Mouse (Mus musculus): Measurements from ENCODE around the gene Ttbk1. TPM values are rescaled to one million over a fixed set of nuclear protein-coding genes. Genes with fewer than 3 reads are reported as not detected.

Ttbk1 gene
- polyA plus RNA-seq, 1 experiment from 2014 or later = 6.2 TPM

- no peaks in the 10 kb centered on the region for H3K27me3 ChIP-seq (ENCODE audit: control insufficient read depth, insufficient read depth, low read length)
- peaks cover 7% of the 10 kb centered on the region for H3K36me3 ChIP-seq (ENCODE audit: control insufficient read depth, insufficient read depth, low read length)
- ATAC-seq (ENCODE audit: low FRiP score, low TSS enrichment) = no peak
- H3K27ac ChIP-seq (replicated peaks; ENCODE audit: low read depth, low read length) = no peak overlapping the region
- no peak overlapping the region for H3K4me2 ChIP-seq (ENCODE audit: low read length)
- no peak overlapping the region for H3K9ac ChIP-seq (replicated peaks; ENCODE audit: low read length)
- no peaks in the 10 kb centered on the region for H3K9me3 ChIP-seq (ENCODE audit: control insufficient read depth, low read length)
- H3K4me3 ChIP-seq (replicated peaks; ENCODE audit: low read depth, low read length) = no peak overlapping the region
- H3K4me1 ChIP-seq (ENCODE audit: control insufficient read depth, insufficient read depth, low read length) = no peaks in the 10 kb centered on the region
- DNase-seq = no peak
Measured at GRCm38 (mm10) chr17:46419717-46420116, 67.8 kb downstream of the Ttbk1 start.

DNA sequence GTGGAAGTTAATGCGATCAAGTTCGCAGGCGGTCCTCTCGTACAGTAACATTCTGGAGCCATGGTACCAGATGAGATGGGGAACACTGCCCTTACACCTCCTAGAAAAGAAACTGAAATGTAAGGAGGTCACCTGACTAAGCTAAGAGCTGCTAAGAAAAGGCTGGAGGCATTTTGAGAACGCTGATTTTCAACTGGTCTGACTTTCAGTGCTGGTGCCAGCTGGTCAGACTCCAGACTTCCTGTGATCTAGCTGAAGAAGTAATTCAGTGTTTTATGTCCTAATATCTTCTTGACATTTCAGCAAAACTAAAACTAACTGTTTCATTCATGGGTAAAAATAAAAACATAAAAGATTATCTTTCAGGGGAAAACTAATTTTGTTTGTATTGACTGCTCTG, 68.8 kb downstream of the Ttbk1 start:
- WGBS = 66% methylated on average over 5 of the region's 5 CpGs
- Histone ChIP-seq H3K9me3 (ENCODE audit: control insufficient read depth, low read length) (no peaks in the 10 kb centered on the region), H3K27me3 (ENCODE audit: control insufficient read depth, insufficient read depth, low read length) (no peaks in the 10 kb centered on the region), H3K9ac (replicated peaks; ENCODE audit: low read length) (no peak overlapping the region), H3K36me3 (ENCODE audit: control insufficient read depth, insufficient read depth, low read length) (peaks cover 16% of the 10 kb centered on the region), H3K4me2 (ENCODE audit: low read length) (no peak overlapping the region), H3K4me3 (replicated peaks; ENCODE audit: low read depth, low read length) (no peak overlapping the region), H3K4me1 (ENCODE audit: control insufficient read depth, insufficient read depth, low read length) (no peaks in the 10 kb centered on the region), H3K27ac (replicated peaks; ENCODE audit: low read depth, low read length) (no peak overlapping the region)
- ATAC-seq (ENCODE audit: low FRiP score, low TSS enrichment) = no peak
- no peak for DNase-seq

DNA sequence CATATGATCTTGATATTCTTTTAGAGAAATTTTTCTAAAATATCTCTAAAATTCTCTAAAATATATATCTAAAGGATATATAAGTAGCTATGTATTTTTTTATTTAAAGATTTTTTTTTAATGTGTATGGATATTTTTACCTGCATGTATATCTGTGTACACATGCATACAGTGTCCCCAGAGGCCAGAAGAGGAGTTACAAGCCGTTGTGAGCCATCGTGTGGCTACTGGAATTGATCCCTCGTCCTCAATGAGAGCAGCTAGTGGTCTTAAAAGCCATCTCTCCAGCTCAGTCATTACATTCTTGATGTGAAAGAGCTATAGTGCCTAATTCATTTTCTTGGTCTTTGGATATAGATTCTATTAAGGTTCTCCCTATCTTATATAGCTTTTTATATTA, 79.0 kb downstream of the Ttbk1 start:
- Histone ChIP-seq H3K9ac (replicated peaks; ENCODE audit: low read length) (no peak overlapping the region), H3K27me3 (ENCODE audit: control insufficient read depth, insufficient read depth, low read length) (no peaks in the 10 kb centered on the region), H3K4me1 (ENCODE audit: control insufficient read depth, insufficient read depth, low read length) (no peaks in the 10 kb centered on the region), H3K9me3 (ENCODE audit: control insufficient read depth, low read length) (no peaks in the 10 kb centered on the region), H3K27ac (replicated peaks; ENCODE audit: low read depth, low read length) (no peak overlapping the region), H3K4me2 (ENCODE audit: low read length) (no peak overlapping the region), H3K4me3 (replicated peaks; ENCODE audit: low read depth, low read length) (no peak overlapping the region), H3K36me3 (ENCODE audit: control insufficient read depth, insufficient read depth, low read length) (peaks cover 88% of the 10 kb centered on the region)
- no peak for ATAC-seq (ENCODE audit: low FRiP score, low TSS enrichment)
- WGBS = 31% methylated on average over 3 of the region's 3 CpGs
- peak; percentile 58 for DNase-seq

GRCm38 (mm10) chr17:46394631-46395030, 92.8 kb downstream of the Ttbk1 start:
- no peak overlapping the region for H3K27ac ChIP-seq (replicated peaks; ENCODE audit: low read depth, low read length)
- no peaks in the 10 kb centered on the region for H3K4me1 ChIP-seq (ENCODE audit: control insufficient read depth, insufficient read depth, low read length)
- no peaks in the 10 kb centered on the region for H3K27me3 ChIP-seq (ENCODE audit: control insufficient read depth, insufficient read depth, low read length)
- no peak for ATAC-seq (ENCODE audit: low FRiP score, low TSS enrichment)
- WGBS = 95% methylated on average over 1 of the region's 1 CpGs
- no peak for DNase-seq
- H3K9ac ChIP-seq (replicated peaks; ENCODE audit: low read length) = no peak overlapping the region
- H3K4me3 ChIP-seq (replicated peaks; ENCODE audit: low read depth, low read length) = no peak overlapping the region
- no peaks in the 10 kb centered on the region for H3K9me3 ChIP-seq (ENCODE audit: control insufficient read depth, low read length)
- H3K4me2 ChIP-seq (ENCODE audit: low read length) = no peak overlapping the region
- H3K36me3 ChIP-seq (ENCODE audit: control insufficient read depth, insufficient read depth, low read length) = peaks cover 62% of the 10 kb centered on the region

DNA sequence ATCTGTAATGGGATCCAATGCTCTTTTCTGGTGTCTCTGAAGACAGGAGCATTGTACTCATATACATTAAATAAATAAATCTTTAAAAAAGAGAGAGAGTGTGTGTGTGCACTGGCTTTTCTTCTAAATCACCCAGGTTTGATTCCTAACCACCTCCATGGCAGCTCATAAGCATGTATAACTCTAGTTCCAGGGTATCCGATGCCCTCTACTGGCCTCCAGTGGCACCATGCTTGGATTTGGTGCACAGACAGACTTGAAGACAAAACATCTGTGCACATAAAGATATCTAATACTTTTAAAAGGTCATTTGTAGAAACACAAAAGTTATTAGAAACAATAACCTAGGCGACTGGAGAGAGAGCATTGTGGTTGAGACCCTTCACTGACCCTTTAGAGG, 94.5 kb downstream of the Ttbk1 start:
- 55% methylated on average over 2 of the region's 2 CpGs for WGBS
- Histone ChIP-seq H3K27me3 (ENCODE audit: control insufficient read depth, insufficient read depth, low read length) (no peaks in the 10 kb centered on the region), H3K27ac (replicated peaks; ENCODE audit: low read depth, low read length) (no peak overlapping the region), H3K9ac (replicated peaks; ENCODE audit: low read length) (no peak overlapping the region), H3K36me3 (ENCODE audit: control insufficient read depth, insufficient read depth, low read length) (peaks cover 60% of the 10 kb centered on the region), H3K9me3 (ENCODE audit: control insufficient read depth, low read length) (no peaks in the 10 kb centered on the region), H3K4me3 (replicated peaks; ENCODE audit: low read depth, low read length) (no peak overlapping the region), H3K4me2 (ENCODE audit: low read length) (no peak overlapping the region), H3K4me1 (ENCODE audit: control insufficient read depth, insufficient read depth, low read length) (no peaks in the 10 kb centered on the region)
- ATAC-seq (ENCODE audit: low FRiP score, low TSS enrichment) (no peak), DNase-seq (peak; percentile 81)

Other genes starting within 250 kb of the Ttbk1 start
- gene Polr1c, start 239.6 kb downstream of the Ttbk1 start, polyA plus RNA-seq (2014; fragmentation: Nextera tagmentation; extraction: Ambion mirVana) = 89.8 and 91.0 TPM in 2 replicates
- gene Yipf3, start 239.6 kb downstream of the Ttbk1 start, polyA plus RNA-seq (2014; fragmentation: Nextera tagmentation; extraction: Ambion mirVana) = 86.7 and 90.0 TPM in 2 replicates
- 12.0 and 17.4 TPM in 2 replicates for gene Lrrc73, start 234.1 kb downstream of the Ttbk1 start, polyA plus RNA-seq (2014; fragmentation: Nextera tagmentation; extraction: Ambion mirVana)
- gene Tjap1, start 204.6 kb downstream of the Ttbk1 start, polyA plus RNA-seq (2014; fragmentation: Nextera tagmentation; extraction: Ambion mirVana) = 23.5 and 24.1 TPM in 2 replicates
- 13.7 and 22.2 TPM in 2 replicates for gene Dlk2, start 190.3 kb downstream of the Ttbk1 start, polyA plus RNA-seq (2014; fragmentation: Nextera tagmentation; extraction: Ambion mirVana)
- 8.5 and 9.6 TPM in 2 replicates for gene Abcc10, start 159.3 kb downstream of the Ttbk1 start, polyA plus RNA-seq (2014; fragmentation: Nextera tagmentation; extraction: Ambion mirVana)
- gene Zfp318, start 103.9 kb downstream of the Ttbk1 start, polyA plus RNA-seq (2014; fragmentation: Nextera tagmentation; extraction: Ambion mirVana) = 26.2 and 28.0 TPM in 2 replicates
- gene Crip3, start 58.7 kb downstream of the Ttbk1 start, polyA plus RNA-seq (2014; fragmentation: Nextera tagmentation; extraction: Ambion mirVana) = 1.00 and 4.2 TPM in 2 replicates
- not detected in 2 replicates for gene Slc22a7, start 49.2 kb downstream of the Ttbk1 start, polyA plus RNA-seq (2014; fragmentation: Nextera tagmentation; extraction: Ambion mirVana)
- gene Dnph1, start 9.0 kb upstream of the Ttbk1 start, polyA plus RNA-seq (2014; fragmentation: Nextera tagmentation; extraction: Ambion mirVana) = 17.2 and 20.4 TPM in 2 replicates
- 13.6 and 20.6 TPM in 2 replicates for gene Cul9, start 58.7 kb upstream of the Ttbk1 start, polyA plus RNA-seq (2014; fragmentation: Nextera tagmentation; extraction: Ambion mirVana)
- 4.2 and 5.9 TPM in 2 replicates for gene Srf, start 68.5 kb upstream of the Ttbk1 start, polyA plus RNA-seq (2014; fragmentation: Nextera tagmentation; extraction: Ambion mirVana)
- gene Ptk7, start 141.8 kb upstream of the Ttbk1 start, polyA plus RNA-seq (2014; fragmentation: Nextera tagmentation; extraction: Ambion mirVana) = 19.6 and 20.0 TPM in 2 replicates
- gene Klc4, start 158.3 kb upstream of the Ttbk1 start, polyA plus RNA-seq (2014; fragmentation: Nextera tagmentation; extraction: Ambion mirVana) = 32.8 and 33.4 TPM in 2 replicates
- gene Mrpl2, start 158.6 kb upstream of the Ttbk1 start, polyA plus RNA-seq (2014; fragmentation: Nextera tagmentation; extraction: Ambion mirVana) = 73.2 and 78.0 TPM in 2 replicates
- gene Cul7, start 162.7 kb upstream of the Ttbk1 start, polyA plus RNA-seq (2014; fragmentation: Nextera tagmentation; extraction: Ambion mirVana) = 32.3 and 32.9 TPM in 2 replicates
- gene Rrp36, start 186.7 kb upstream of the Ttbk1 start, polyA plus RNA-seq (2014; fragmentation: Nextera tagmentation; extraction: Ambion mirVana) = 35.3 and 40.5 TPM in 2 replicates
- gene Mea1, start 191.1 kb upstream of the Ttbk1 start, polyA plus RNA-seq (2014; fragmentation: Nextera tagmentation; extraction: Ambion mirVana) = 240 and 297 TPM in 2 replicates
- 141 and 150 TPM in 2 replicates for gene Klhdc3, start 193.2 kb upstream of the Ttbk1 start, polyA plus RNA-seq (2014; fragmentation: Nextera tagmentation; extraction: Ambion mirVana)
- gene Ppp2r5d, start 217.4 kb upstream of the Ttbk1 start, polyA plus RNA-seq (2014; fragmentation: Nextera tagmentation; extraction: Ambion mirVana) = 68.3 and 81.4 TPM in 2 replicates
- 20.2 and 24.5 TPM in 2 replicates for gene Pex6, start 223.8 kb upstream of the Ttbk1 start, polyA plus RNA-seq (2014; fragmentation: Nextera tagmentation; extraction: Ambion mirVana)
- 0.71 and 0.85 TPM in 2 replicates for gene Gnmt, start 241.5 kb upstream of the Ttbk1 start, polyA plus RNA-seq (2014; fragmentation: Nextera tagmentation; extraction: Ambion mirVana)